Mouse (Mus musculus) brain, embryonic 14.5 days (tissue): Measurements from ENCODE around the gene Ptgfrn.

Experiments used
- CTCF ChIP-seq: fragments of 200-500 bp; IDR thresholded peaks from 2 replicates; pipeline ENCODE4 v1.5.1; 2012; ENCODE audit warnings: inconsistent platforms, mild to moderate bottlenecking, moderate library complexity, borderline replicate concordance; ENCODE audit not compliant: insufficient read depth, insufficient read length; ENCODE audit errors: extremely low read depth
- POLR2A ChIP-seq: fragments of 200-500 bp; IDR thresholded peaks from 2 replicates; pipeline ENCODE4 v1.6.1; 2012; ENCODE audit warnings: mild to moderate bottlenecking, inconsistent platforms, borderline replicate concordance; ENCODE audit not compliant: poor library complexity, insufficient read depth, insufficient read length, severe bottlenecking; ENCODE audit errors: extremely low read depth

GRCm38 (mm10) chr3:101044686-101045085 lies 65.4 kb downstream of the Ptgfrn start:
- TF ChIP-seq CTCF (no peak), POLR2A (no peak)
